Mouse (Mus musculus): ENCODE measurements around the gene Cped1. TPM values are rescaled to one million over a fixed set of nuclear protein-coding genes. Genes with fewer than 3 reads are reported as not detected.

Gene Cped1
- polyA plus RNA-seq (2014; fragmentation: Nextera tagmentation; extraction: Ambion mirVana): 0.60 and 4.0 TPM in 2 replicates

DNA sequence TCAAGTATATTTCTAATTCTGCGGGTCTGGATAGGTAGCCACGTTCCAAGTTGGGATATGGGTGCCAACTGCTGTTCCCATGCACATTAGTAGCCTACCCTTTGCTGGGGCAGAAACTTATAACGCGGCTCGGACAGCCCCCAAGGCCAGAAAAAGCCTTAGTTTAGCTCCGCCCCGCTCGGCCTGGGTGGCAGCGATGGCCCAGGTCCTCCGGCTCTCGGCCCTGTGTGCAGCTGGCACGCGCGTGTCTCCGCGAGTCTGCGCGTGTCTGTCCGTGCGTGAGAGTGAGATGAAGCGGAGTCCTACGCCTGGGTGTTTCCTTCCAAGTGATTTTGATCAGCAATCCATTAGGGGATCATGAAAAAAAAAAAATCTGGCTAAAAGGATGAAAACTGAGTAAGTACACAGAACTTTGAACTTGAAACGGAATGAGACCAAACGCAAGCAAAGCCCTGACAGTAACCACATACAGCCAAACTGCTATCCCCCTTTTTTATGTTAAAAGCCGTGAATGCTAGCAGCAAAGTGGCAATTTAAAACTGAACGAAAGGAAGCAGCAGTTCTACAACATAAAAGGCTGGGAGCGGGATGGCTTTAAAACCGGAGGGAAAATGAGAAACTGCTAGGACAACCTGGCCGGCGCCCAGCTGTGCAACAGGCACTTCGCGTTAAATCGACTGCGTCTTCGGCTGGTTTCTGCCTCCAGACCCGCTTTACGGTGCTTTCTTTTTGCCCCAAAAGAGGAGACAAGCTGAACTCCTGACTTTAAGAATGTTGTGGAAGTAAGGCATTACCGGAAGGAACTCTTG, at the start of gene Cped1:
Cped1 (plus strand) TSS at position 185 of the 809 bp plus-strand sequence.
- Histone ChIP-seq H3K9ac (replicated peaks; ENCODE audit: low read depth, low read length) (no peak within 1 kb of the TSS), H3K4me2 (ENCODE audit: low read depth, low read length) (peak within 1 kb of the TSS; percentile 82), H3K27me3 (ENCODE audit: control insufficient read depth, insufficient read depth, low read length) (peaks cover 5% of the 10 kb centered on the region; the same call in 1 of the 2 replicates), H3K36me3 (ENCODE audit: control insufficient read depth, insufficient read depth, low read length) (no peaks in the 10 kb centered on the region), H3K4me3 (ENCODE audit: low read depth, low read length) (peak within 1 kb of the TSS; percentile 35), H3K4me1 (ENCODE audit: control insufficient read depth, insufficient read depth, low read length) (peaks cover 5% of the 10 kb centered on the region; the same call in 1 of the 2 replicates), H3K9me3 (ENCODE audit: control insufficient read depth, low read length) (no peaks in the 10 kb centered on the region), H3K27ac (ENCODE audit: low read depth, low read length) (no peak within 1 kb of the TSS)
- peak; percentile 70 for ATAC-seq (ENCODE audit: low read depth)
- under 1% methylated on average over 38 of the region's 38 CpGs for WGBS

DNA sequence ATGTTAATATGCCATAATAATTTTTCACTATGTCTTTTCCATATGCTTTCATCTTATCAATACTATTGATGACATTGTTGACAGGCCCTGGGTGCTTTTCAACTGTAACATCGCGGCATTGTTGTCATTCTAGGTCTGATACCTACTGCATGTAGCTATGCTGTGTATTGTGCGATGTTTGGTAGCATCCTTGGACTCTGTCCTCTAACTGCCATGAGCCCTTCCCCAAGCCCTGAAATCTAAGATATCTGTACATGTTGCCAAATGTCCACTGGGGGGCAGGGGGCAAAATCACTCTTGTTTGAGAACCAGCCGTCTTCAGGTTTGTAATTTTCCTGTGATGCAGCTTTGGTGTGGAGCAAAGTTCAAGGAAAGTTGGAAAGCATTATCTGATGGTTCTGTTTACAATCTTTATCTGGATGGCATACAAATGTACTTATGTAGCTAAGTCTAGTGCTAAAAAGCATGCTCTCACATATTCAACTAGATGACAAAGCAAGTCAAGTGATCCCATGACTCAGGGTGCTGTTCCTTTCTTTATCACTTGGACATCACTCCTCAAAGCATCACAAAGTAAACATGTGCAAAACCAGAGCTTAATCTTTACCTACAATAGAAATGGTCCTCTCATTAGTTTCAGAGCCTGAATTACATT, 47.6 kb upstream of the Cped1 start:
- WGBS: 83% methylated on average over 4 of the region's 4 CpGs
- no peak for ATAC-seq (ENCODE audit: low read depth)

DNA sequence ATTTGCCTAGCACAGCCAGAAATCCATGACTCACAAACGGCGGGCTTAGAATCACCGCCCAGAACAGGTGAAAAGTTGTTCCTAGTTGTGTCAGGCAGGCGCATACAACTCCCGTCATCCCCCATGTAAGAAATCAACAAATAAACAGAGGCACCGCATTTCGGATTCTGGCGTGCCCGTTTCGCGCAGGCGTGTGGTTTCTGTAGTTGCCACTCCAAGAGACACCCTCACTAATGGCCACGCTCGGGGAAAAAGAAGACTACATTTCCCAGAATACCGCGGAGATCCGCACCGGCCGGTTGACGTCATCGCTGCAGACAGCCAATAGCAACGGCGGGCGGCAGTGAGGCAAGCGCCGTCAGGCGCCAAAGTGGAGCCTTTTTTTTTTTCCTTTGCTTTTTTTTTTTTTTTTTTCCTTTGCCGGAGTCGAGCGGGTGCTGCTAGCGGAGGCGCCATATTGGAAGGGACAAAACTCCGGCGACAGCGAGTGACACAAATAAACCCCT, 36.4 kb upstream of the Cped1 start, which contains the start of gene Ing3:
Ing3 (plus strand) TSS at position 346 of the 506 bp plus-strand sequence.
- WGBS: under 1% methylated on average over 35 of the region's 35 CpGs
- peak within 1 kb of the TSS; percentile 73 for H3K9ac ChIP-seq (replicated peaks; ENCODE audit: low read depth, low read length)

More for the DNA sequence above, 47.6 kb upstream of the Cped1 start:
- no peak overlapping the region for H3K4me3 ChIP-seq (ENCODE audit: low read depth, low read length)
- H3K27me3 ChIP-seq (ENCODE audit: control insufficient read depth, insufficient read depth, low read length): no peaks in the 10 kb centered on the region
- H3K9me3 ChIP-seq (ENCODE audit: control insufficient read depth, low read length): no peaks in the 10 kb centered on the region
- no peaks in the 10 kb centered on the region for H3K4me1 ChIP-seq (ENCODE audit: control insufficient read depth, insufficient read depth, low read length)
- H3K36me3 ChIP-seq (ENCODE audit: control insufficient read depth, insufficient read depth, low read length): no peaks in the 10 kb centered on the region
- no peak overlapping the region for H3K4me2 ChIP-seq (ENCODE audit: low read depth, low read length)
- H3K27ac ChIP-seq (ENCODE audit: low read depth, low read length): no peak overlapping the region
- no peak overlapping the region for H3K9ac ChIP-seq (replicated peaks; ENCODE audit: low read depth, low read length)

DNA sequence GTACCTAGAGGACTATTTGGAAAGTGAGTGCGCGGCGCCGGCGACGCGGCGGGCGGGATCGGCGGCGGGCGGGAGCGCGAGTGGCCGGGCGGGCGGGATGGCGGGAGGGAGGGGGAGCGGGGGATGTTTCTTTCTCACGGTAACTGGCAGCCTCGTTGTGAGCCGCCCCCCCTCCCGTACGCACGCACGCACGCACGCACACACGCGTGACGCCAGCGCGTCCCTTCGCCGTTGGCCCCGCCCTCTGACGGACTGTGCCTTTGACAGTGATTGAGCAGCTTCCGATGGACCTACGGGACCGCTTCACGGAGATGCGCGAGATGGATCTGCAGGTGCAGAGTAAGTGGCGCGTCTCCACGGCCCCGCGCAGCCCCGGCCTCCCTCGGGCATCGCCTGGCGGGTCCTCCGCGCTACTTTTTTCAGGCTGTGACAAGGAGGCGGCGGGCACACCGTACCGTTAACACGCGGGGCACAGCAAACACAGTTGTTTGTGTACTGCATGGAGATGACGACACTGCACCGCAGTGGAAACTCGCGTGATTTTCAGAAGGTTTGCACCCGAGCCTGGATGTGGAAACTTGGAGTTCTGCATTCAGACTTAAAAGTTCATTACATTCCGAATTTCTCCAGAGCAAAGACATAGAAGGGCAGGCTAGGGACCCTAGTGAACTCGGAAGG, 35.8 kb upstream of the Cped1 start:
- H3K27me3 ChIP-seq (ENCODE audit: control insufficient read depth, insufficient read depth, low read length): no peaks in the 10 kb centered on the region
- H3K9me3 ChIP-seq (ENCODE audit: control insufficient read depth, low read length): no peaks in the 10 kb centered on the region
- peak overlapping the region; percentile 99 for H3K27ac ChIP-seq (ENCODE audit: low read depth, low read length)
- peak overlapping the region; percentile 56 for H3K4me3 ChIP-seq (ENCODE audit: low read depth, low read length)
- peak overlapping the region; percentile 55 for H3K4me2 ChIP-seq (ENCODE audit: low read depth, low read length)
- H3K4me1 ChIP-seq (ENCODE audit: control insufficient read depth, insufficient read depth, low read length): peaks cover 6% of the 10 kb centered on the region; the same call in 1 of the 2 replicates
- 1% methylated on average over 57 of the region's 68 CpGs for WGBS
- peaks cover 6% of the 10 kb centered on the region; the same call in 1 of the 2 replicates for H3K36me3 ChIP-seq (ENCODE audit: control insufficient read depth, insufficient read depth, low read length)
- peak overlapping the region; percentile 73 for H3K9ac ChIP-seq (replicated peaks; ENCODE audit: low read depth, low read length)
- peak; percentile 97 for ATAC-seq (ENCODE audit: low read depth)

More for the DNA sequence above, 36.4 kb upstream of the Cped1 start, which contains the start of gene Ing3:
- Histone ChIP-seq H3K4me2 (ENCODE audit: low read depth, low read length) (peak within 1 kb of the TSS; percentile 55), H3K4me1 (ENCODE audit: control insufficient read depth, insufficient read depth, low read length) (peaks cover 6% of the 10 kb centered on the region; the same call in 1 of the 2 replicates), H3K27me3 (ENCODE audit: control insufficient read depth, insufficient read depth, low read length) (no peaks in the 10 kb centered on the region), H3K9me3 (ENCODE audit: control insufficient read depth, low read length) (no peaks in the 10 kb centered on the region), H3K27ac (ENCODE audit: low read depth, low read length) (peak within 1 kb of the TSS; percentile 99), H3K36me3 (ENCODE audit: control insufficient read depth, insufficient read depth, low read length) (0 out of 2 replicates have a peak, but pooled peaks cover 3% of the 10 kb centered on the region), H3K4me3 (ENCODE audit: low read depth, low read length) (peak within 1 kb of the TSS; percentile 56)
- peak; percentile 98 for ATAC-seq (ENCODE audit: low read depth)

GRCm38 (mm10) chr6:21950676-21951075, 35.0 kb upstream of the Cped1 start:
- peak overlapping the region; percentile 73; the same call in 1 of the 2 replicates for H3K9ac ChIP-seq (replicated peaks; ENCODE audit: low read depth, low read length)
- ATAC-seq (ENCODE audit: low read depth): no peak
- no peaks in the 10 kb centered on the region for H3K9me3 ChIP-seq (ENCODE audit: control insufficient read depth, low read length)
- peaks cover 11% of the 10 kb centered on the region; the same call in 1 of the 2 replicates for H3K36me3 ChIP-seq (ENCODE audit: control insufficient read depth, insufficient read depth, low read length)
- peak overlapping the region; percentile 56 for H3K4me3 ChIP-seq (ENCODE audit: low read depth, low read length)
- H3K4me1 ChIP-seq (ENCODE audit: control insufficient read depth, insufficient read depth, low read length): peaks cover 6% of the 10 kb centered on the region; the same call in 1 of the 2 replicates
- no peaks in the 10 kb centered on the region for H3K27me3 ChIP-seq (ENCODE audit: control insufficient read depth, insufficient read depth, low read length)
- 84% methylated on average over 2 of the region's 2 CpGs for WGBS
- peak overlapping the region; percentile 55 for H3K4me2 ChIP-seq (ENCODE audit: low read depth, low read length)
- no peak overlapping the region for H3K27ac ChIP-seq (ENCODE audit: low read depth, low read length)

- H3K4me3 ChIP-seq (ENCODE audit: low read depth, low read length): no peak overlapping the region
Observed at GRCm38 (mm10) chr6:21955468-21955867, 30.2 kb upstream of the Cped1 start.

DNA sequence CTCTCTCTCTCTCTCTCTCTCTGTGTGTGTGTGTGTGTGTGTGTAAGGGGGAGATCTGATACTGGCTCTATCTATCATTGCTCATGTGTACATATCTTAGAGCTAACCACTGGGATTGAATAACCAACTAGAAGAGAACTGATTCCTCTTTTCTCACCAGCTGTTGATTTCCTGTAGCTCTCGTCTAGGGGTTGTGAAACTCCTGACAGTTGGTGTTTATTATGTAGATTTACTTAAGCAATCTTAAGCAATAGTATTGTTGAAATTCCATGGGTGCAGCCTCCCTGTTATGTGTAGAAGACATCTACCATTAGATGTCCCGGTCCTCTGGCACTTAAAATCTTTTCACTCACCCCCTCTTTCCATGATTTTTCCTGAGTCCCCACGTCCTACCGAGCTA, 26.8 kb upstream of the Cped1 start:
- H3K9ac ChIP-seq (replicated peaks; ENCODE audit: low read depth, low read length): no peak overlapping the region
- H3K4me2 ChIP-seq (ENCODE audit: low read depth, low read length): no peak overlapping the region
- H3K27me3 ChIP-seq (ENCODE audit: control insufficient read depth, insufficient read depth, low read length): no peaks in the 10 kb centered on the region
- H3K27ac ChIP-seq (ENCODE audit: low read depth, low read length): no peak overlapping the region
- H3K9me3 ChIP-seq (ENCODE audit: control insufficient read depth, low read length): no peaks in the 10 kb centered on the region
- peaks cover 15% of the 10 kb centered on the region; the same call in 1 of the 2 replicates for H3K36me3 ChIP-seq (ENCODE audit: control insufficient read depth, insufficient read depth, low read length)
- ATAC-seq (ENCODE audit: low read depth): no peak
- no peak overlapping the region for H3K4me3 ChIP-seq (ENCODE audit: low read depth, low read length)
- H3K4me1 ChIP-seq (ENCODE audit: control insufficient read depth, insufficient read depth, low read length): no peaks in the 10 kb centered on the region
- WGBS: 84% methylated on average over 4 of the region's 4 CpGs

More at GRCm38 (mm10) chr6:21955468-21955867, 30.2 kb upstream of the Cped1 start:
- Histone ChIP-seq H3K4me2 (ENCODE audit: low read depth, low read length) (no peak overlapping the region), H3K36me3 (ENCODE audit: control insufficient read depth, insufficient read depth, low read length) (peaks cover 18% of the 10 kb centered on the region; the same call in 1 of the 2 replicates), H3K27me3 (ENCODE audit: control insufficient read depth, insufficient read depth, low read length) (no peaks in the 10 kb centered on the region), H3K9me3 (ENCODE audit: control insufficient read depth, low read length) (no peaks in the 10 kb centered on the region), H3K27ac (ENCODE audit: low read depth, low read length) (no peak overlapping the region), H3K9ac (replicated peaks; ENCODE audit: low read depth, low read length) (no peak overlapping the region), H3K4me1 (ENCODE audit: control insufficient read depth, insufficient read depth, low read length) (peaks cover 5% of the 10 kb centered on the region; the same call in 1 of the 2 replicates)
- ATAC-seq (ENCODE audit: low read depth): no peak; the same call in 1 of the 2 replicates
- WGBS: 92% methylated on average over 4 of the region's 4 CpGs

DNA sequence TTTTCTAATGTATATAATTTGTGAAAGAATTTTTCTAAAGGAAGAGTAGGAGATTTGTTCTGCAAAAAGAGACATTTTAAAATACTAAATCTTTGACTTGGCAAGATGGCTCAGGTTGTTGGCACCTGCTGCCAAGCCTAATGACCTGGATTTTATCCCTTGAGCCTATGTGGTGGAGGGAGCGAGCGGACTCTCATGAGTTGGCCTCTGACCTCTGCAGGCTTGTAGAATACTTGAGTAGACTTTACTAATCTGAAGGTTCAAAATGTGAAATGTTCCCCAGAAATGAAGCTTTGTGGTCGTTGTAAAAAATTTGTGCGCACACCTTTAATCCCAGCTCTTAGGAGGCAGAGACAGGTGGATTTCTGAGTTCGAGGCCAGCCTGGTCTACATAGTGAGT, 25.8 kb upstream of the Cped1 start:
- 80% methylated on average over 5 of the region's 5 CpGs for WGBS
- H3K27me3 ChIP-seq (ENCODE audit: control insufficient read depth, insufficient read depth, low read length): no peaks in the 10 kb centered on the region
- peaks cover 12% of the 10 kb centered on the region; the same call in 1 of the 2 replicates for H3K36me3 ChIP-seq (ENCODE audit: control insufficient read depth, insufficient read depth, low read length)
- no peak overlapping the region for H3K9ac ChIP-seq (replicated peaks; ENCODE audit: low read depth, low read length)
- H3K4me3 ChIP-seq (ENCODE audit: low read depth, low read length): no peak overlapping the region
- no peaks in the 10 kb centered on the region for H3K9me3 ChIP-seq (ENCODE audit: control insufficient read depth, low read length)
- no peak overlapping the region for H3K27ac ChIP-seq (ENCODE audit: low read depth, low read length)
- H3K4me1 ChIP-seq (ENCODE audit: control insufficient read depth, insufficient read depth, low read length): no peaks in the 10 kb centered on the region
- ATAC-seq (ENCODE audit: low read depth): no peak
- no peak overlapping the region for H3K4me2 ChIP-seq (ENCODE audit: low read depth, low read length)

All from neural tube, embryonic 14.5 days (tissue).